Mouse (Mus musculus): Measurements from ENCODE around the gene Ptn. TPM values are rescaled to one million over a fixed set of nuclear protein-coding genes. Genes with fewer than 3 reads are reported as not detected.
A peak's percentile ranks its signal among the peaks of the same experiment; 100 is the strongest.

The Ptn gene
- total RNA-seq (2021): 100 to 1,000 TPM; 701 to 733 TPM

DNA sequence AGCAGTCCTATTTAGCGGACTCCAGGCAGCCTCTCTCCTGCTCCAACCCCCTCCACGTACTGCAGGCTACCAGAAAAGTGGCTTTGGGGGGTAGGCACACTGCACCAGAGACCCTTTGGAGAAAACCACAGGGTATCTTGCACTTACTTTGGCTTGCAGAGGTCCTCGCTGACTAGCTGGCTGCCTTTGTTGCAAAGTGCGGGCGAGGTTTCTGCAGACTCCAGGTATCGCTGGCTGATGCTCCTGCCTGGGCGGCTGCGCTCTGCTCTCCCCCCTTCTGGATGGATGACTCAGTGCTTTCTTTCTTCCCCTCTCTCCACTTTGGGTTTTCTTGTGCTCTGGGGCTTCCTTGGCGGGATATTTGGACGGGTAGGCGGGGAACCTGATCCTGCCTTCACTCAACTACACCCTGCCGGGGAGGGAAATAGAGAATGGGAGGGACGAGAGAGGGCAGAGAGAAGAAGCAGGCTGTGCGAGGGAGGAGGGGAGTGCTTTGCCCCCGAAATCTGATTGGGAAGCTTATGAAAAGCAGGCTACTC, at the start of gene Ptn:
Gene Ptn, minus strand, starts transcription at position 474 of the 539 bp plus-strand sequence.
- intact Hi-C loops (cut with DNase I): loop anchor here (5.0 kb wide), 1 partner anchor 92 kb away; no protein-coding TSS in a partner anchor
- peak; percentile 73 to 82 for DNase-seq (ENCODE audit: extremely low spot score in 1 of 2, low spot score in 2 of 2)

DNA sequence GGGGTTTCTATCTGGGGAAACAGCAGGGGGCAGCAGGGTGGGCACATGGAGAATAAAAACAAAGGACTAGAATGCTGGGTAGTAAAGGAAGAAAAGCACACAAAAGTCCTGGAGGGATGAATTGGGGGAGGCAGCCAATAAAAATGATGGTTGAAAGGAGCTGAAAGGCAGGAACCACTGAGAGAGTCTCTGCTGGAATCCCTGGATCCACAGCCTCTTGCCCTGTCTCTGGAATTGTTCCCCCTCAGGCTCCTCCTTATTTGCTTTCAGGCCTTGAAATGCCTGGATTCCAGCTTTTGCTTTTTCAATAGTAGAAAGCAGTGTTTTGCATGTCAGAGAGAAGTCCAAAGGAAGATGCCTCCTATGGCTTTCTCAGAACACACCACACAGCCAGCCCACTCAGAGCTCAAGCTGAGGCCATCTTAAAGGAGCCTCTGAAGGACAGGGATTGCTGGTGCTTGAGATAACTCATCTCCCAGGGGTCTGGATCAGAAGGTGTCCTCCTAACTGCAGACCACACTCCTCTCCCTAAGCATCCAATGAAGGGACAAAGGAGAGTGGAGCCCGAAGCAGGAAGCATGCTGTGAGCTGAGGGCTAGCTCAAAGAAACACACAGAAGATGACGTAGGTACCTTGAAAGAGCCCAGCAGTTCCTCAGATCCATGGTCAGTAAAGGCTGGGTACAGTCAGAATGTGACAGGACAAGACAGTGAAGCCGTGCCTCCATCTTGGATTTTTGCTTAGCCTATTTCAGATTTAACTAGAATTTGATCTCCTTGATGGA, 48.4 kb upstream of the Ptn start:
- intact Hi-C loops (cut with DNase I): no loop called here
- DNase-seq (ENCODE audit: extremely low spot score in 1 of 2, low spot score in 2 of 2): peak in 1 of 2 experiments; percentile 34

DNA sequence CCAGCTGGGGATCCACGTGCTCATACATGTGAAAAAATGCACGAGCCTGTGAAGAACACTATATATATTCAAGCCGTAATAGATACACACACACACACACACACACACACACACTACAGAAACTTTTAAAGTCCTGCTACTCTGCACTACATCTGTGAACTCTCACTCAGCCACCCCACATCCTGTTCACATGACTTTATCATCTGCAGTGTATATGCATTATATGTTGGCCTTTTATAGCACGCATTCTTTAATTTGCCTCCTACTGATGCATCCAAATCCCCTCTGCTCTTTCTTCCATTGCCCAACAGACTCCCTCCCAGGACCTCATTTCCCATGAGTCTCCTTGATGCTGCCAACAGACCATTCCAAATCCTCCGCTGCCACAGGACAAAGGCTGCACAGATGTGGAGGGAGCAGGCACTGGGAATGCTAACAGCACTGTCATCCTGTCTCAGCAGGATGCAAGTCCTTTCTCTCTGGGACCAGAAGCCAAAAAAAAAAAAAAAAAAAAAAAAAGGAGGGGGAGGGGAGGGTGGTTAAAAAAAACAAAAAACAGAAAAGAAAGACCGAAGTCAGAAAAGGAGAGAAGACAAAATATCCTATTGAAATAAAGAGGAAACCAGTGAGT, 47.7 kb upstream of the Ptn start:
- intact Hi-C loops (cut with DNase I): no loop called here
- peak in 1 of 2 experiments; percentile 51 for DNase-seq (ENCODE audit: extremely low spot score in 1 of 2, low spot score in 2 of 2)

DNA sequence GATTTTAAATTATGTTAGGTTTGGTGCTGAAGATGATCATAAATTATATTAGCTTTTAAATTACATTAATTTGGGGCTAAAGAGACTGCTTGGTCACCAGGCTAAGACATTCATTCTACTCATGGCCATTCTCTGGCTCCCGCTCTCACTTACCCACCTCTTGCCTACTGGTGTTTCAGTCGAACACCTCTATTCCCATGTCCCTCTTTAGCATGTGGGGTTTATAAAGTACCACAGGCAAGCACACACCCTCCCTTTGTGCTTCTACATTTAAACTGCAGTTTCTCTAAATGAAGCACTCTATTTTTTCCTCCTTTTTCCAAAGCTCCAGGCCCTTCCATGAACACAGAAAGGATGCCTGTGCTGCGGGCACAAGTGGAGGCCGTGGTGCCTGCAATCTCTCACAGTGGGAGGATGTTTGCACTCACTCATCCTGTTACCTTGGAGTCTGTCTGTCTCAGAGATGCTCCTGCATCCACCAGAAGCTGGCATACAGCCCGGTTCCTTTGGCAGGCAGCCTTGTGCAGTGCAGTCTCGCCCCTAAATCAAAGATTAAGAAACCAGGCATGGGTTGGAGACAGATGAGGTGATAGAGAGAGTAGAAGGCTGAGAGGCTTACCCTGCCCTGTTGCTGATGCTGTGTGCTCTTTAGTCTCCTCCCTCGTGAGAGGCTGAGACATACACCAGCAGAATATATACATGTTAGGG, 40.6 kb upstream of the Ptn start:
- DNase-seq (ENCODE audit: extremely low spot score in 1 of 2, low spot score in 2 of 2): peak; percentile 82 to 84
- intact Hi-C loops (cut with DNase I): no loop called here

DNA sequence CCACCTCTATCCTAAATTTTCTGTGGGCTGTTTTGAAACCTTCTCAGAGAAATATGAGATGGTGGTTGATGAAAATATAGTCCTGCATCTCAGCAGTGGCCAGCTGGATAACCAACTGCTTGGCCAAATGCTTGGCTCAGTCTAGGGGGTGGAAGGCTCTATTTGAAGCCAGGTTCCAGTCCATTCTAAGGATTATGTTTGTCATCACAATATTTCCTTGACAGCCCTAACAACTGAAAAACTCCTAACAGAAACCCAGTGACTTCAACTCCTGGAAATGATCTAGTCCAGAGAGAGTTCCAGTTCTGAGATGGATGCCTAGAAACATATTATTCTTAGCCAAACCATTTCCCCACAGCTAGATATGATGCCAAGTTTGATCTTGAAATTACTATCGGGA, 35.3 kb upstream of the Ptn start:
- intact Hi-C loops (cut with DNase I): no loop called here
- DNase-seq (ENCODE audit: extremely low spot score in 1 of 2, low spot score in 2 of 2): no peak

DNA sequence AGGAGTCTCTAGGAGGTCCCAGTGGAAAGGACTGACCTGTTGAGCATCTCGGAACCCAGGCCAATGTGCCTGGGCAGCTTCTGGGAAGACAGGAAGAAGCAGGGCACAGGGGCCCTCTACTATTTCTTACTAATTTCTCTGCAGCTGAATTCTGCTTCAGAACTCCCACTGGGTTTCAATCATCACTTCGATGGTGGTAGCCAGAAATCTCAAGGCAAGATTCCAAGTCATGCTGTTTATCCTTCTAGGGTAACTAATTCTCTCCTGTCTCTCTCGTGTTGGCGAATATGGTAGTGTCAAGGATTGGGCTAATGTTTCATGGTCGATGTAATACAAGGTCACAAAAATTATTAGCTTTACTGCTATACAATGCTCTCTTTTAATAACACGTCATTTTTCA, 34.2 kb upstream of the Ptn start:
- no peak for DNase-seq (ENCODE audit: extremely low spot score in 1 of 2, low spot score in 2 of 2)
- intact Hi-C loops (cut with DNase I): no loop called here

DNA sequence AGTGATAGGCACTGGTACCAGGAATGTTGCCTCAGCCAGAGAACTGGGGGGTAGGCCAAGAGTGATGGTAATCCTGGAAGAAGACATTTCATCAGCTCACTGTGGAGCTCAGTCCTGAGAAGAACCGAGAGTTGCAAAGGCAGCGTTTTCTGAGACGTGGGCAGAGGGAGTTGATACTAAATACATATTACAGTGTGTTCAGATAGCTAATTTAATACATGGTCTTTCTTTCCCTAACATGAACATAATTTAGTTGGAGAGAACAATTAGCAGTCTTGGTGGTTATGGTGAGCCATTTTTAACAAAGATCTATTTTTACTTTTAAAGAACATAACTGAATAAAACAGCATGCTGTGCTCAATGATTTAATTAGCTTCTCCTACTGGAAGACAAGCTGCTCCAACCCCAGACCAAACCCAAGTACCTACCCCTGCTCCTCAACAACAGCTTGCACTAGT, 33.0 kb upstream of the Ptn start:
- intact Hi-C loops (cut with DNase I): no loop called here
- no peak for DNase-seq (ENCODE audit: extremely low spot score in 1 of 2, low spot score in 2 of 2)

DNA sequence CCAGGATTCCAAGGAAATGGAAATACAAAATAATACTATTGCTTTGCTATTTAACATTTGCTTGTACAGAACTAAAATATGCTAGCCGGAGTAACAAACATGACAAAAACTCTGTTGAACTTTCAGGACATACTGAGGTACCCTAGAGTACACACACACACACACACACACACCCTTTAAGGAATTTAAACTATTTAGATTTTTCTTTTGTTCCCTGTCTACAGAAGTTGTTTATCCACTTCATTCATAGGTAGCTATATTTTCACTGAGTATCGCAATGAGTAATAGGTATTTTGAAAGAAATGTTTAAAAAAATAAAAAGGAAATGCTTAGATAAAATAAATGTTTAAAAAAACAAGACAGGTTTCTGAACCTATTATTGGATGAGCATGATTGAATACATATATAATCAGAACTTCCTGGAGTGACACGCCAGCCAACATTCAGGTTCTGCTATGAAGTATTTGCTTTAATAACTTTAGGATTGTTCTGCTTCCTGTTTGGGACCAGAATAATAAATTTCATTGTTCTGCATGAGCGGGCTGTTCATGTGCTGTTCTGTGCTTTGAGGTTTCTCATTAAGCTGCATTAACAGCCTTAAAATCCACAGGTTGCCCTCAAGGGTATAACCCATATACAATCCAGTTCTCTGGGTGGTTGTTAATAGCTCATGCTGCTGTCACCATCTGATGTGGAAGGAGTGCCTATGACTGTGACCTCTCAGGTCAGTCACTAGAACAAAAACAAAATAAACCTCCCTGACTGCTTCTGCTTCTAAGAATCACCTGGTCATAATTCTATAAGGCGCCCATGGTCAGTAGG, 32.3 kb upstream of the Ptn start:
- intact Hi-C loops (cut with DNase I): no loop called here
- DNase-seq (ENCODE audit: extremely low spot score in 1 of 2, low spot score in 2 of 2): no peak

- DNase-seq (ENCODE audit: extremely low spot score in 1 of 2, low spot score in 2 of 2): no peak
- intact Hi-C loops (cut with DNase I): no loop called here
These were observed 31.7 kb upstream of the Ptn start for GRCm38 (mm10) chr6:36841701-36842100.

DNA sequence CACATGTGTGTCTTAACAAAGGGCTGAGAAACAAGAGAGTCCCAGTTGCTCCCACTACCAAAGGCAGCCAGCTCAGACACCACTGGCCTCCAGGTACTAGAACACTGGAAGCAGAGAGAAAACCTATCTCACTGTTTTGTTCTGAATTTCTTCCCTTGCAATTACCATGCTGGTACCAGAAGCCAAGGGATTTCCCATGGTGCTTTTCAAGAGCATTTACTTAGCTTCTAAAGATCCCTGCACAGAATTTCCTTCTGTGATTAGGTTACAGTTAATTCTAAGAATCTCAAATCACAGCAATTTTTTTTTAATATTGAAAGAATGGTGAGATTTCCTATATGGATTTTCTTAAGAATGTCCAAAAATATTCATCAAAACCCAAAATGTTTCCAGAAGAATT, 31.2 kb upstream of the Ptn start:
- intact Hi-C loops (cut with DNase I): no loop called here
- no peak for DNase-seq (ENCODE audit: extremely low spot score in 1 of 2, low spot score in 2 of 2)

DNA sequence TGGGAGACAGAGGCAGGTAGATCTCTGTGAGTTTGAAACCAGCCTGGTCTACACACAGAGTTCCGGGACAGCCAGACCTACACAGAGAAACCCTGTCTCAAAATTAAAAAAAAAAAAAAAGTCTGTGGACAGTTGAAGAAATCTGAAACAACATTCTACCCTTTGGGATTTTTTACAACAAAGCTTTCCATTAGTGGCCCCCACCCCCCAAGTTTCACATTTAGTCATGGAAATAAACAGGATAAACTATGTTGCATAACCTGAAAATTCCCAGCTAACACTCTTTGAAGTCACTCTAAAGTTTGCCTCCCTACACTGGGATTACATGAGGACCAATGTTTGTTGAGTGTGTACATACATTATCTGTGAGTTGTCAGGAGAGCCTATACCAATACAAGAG, 28.7 kb upstream of the Ptn start:
- no peak for DNase-seq (ENCODE audit: extremely low spot score in 1 of 2, low spot score in 2 of 2)
- intact Hi-C loops (cut with DNase I): no loop called here

DNA sequence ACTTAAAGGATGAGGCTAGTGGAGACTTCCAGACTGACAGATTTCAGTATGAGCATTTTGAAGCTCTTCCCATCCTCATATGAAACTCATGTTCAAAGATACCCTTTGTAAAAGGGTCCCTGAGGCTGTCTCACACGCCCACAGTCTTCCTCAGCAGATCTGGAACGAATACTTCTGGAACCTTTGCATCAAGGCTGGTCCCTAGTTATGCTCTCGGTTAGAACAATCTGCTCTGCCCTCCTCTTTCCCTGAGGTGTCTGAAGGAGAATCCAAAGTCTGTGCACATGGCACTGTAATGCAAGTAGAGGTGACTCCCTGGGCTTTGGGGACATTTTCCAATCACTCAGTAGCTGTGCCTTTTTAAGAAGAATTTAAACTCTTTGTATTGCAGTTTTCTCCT, 25.3 kb upstream of the Ptn start:
- DNase-seq (ENCODE audit: extremely low spot score in 1 of 2, low spot score in 2 of 2): no peak
- intact Hi-C loops (cut with DNase I): no loop called here

DNA sequence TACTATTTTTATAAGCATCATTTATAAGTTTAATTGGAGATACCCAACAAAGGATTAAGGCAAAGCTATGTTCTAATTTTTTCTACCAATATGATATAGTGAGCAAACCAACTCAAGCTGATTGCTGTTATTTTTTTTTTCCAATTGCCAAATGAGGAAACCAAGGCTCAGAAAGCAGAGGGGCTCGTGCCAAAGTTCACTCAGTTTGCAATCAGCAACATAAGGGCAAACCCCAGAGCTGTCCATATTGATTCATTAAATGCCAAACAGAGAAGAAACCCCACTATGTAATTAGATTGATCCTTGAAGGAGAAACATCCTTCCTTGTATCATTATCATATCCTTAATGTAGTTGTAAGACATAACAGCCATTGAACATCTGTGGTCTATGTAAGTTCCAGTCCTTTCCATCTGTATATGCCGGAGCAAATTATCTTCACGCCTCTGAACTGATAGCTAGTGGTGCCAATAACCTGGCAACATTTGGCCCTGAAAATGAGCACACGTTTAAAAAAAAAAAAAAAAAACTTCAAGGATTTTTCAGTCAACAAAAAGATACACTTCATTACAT, 24.8 kb upstream of the Ptn start:
- DNase-seq (ENCODE audit: extremely low spot score in 1 of 2, low spot score in 2 of 2): no peak
- intact Hi-C loops (cut with DNase I): no loop called here

DNA sequence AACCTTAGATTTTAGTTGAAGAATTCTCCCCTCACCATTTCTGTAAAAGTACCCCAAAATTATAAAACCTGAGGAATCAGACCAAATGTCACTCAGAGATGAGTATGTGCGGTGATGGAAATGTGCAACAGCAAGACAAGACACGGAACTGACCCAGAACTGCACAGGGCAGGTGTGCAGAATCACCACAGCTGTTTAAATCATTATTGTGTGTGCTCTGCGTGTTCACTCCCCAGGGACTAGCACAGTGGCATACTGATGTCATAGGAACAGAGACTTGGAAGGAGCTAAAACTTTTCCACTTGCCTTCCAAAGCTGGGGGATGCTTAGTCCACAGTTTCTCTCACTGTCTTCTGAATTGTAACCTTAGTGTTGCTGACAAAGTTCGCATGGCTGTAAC, 22.7 kb upstream of the Ptn start:
- no peak for DNase-seq (ENCODE audit: extremely low spot score in 1 of 2, low spot score in 2 of 2)
- intact Hi-C loops (cut with DNase I): no loop called here

DNA sequence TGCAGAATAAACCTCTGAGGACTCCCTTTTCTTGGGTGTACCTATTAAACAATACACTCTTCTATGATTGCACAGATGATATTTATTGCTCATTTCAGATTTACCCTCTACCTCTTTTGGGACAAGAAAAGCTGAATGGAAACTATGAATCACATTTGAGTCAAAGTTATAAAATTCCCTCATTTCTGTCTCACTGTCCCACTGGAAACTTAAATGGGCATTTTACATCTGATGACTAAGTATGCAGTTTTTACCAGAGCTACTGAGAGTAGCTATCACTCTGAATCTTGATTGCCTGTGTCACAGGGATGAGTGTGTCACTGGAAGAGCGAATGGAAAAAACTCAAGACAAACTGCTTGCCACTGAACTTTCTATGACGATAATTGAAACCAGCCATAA, 22.2 kb upstream of the Ptn start:
- no peak for DNase-seq (ENCODE audit: extremely low spot score in 1 of 2, low spot score in 2 of 2)
- intact Hi-C loops (cut with DNase I): no loop called here

GRCm38 (mm10) chr6:36830371-36830925, 20.4 kb upstream of the Ptn start:
- intact Hi-C loops (cut with DNase I): no loop called here
- DNase-seq (ENCODE audit: extremely low spot score in 1 of 2, low spot score in 2 of 2): no peak

DNA sequence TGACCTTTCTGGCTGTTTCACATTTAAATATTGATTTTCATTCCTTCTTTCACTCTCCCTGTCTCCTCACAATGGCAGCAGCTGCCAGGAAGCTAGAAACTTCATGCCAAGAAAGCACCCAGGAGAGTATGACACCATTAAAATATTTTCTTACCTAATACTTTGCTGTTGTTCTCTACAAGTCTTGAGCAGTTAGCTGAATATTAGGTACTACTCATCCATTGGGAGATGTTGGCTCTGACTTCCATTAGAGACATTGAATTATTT, 9.7 kb upstream of the Ptn start:
- intact Hi-C loops (cut with DNase I): no loop called here
- DNase-seq (ENCODE audit: extremely low spot score in 1 of 2, low spot score in 2 of 2): no peak

- DNase-seq (ENCODE audit: extremely low spot score in 1 of 2, low spot score in 2 of 2): peak; percentile 88 to 90
- intact Hi-C loops (cut with DNase I): no loop called here
These were observed 9.2 kb upstream of the Ptn start for GRCm38 (mm10) chr6:36819019-36819783.
